Mouse (Mus musculus) kidney, adult 2 months (tissue): Measurements from ENCODE around the gene Csrp1. TPM values are rescaled to one million over a fixed set of nuclear protein-coding genes. Genes with fewer than 3 reads are reported as not detected.

Experiments
- DNase-seq: peaks from one replicate; pipeline ENCODE4 v3.0.0; 2021
- H3K27ac ChIP-seq: fragments of 200-500 bp; 2 replicates; pipeline ENCODE4 v1.5.1; 2012; ENCODE audit warnings: low read depth, low read length, control low read depth, inconsistent platforms; ENCODE audit not compliant: insufficient read depth
- H3K27me3 ChIP-seq: fragments of 200-500 bp; replicated peaks from 2 replicates; pipeline ENCODE4 v1.6.1; 2012; ENCODE audit warnings: mild to moderate bottlenecking, moderate library complexity, low read length, inconsistent platforms; ENCODE audit not compliant: control insufficient read depth, insufficient read depth
- H3K36me3 ChIP-seq: fragments of 200-500 bp; 2 replicates; pipeline ENCODE4 v1.6.1; 2012; ENCODE audit warnings: mild to moderate bottlenecking, moderate library complexity, low read length, inconsistent platforms; ENCODE audit not compliant: control insufficient read depth, insufficient read depth
- H3K4me1 ChIP-seq: fragments of 200-500 bp; 2 replicates; pipeline ENCODE4 v1.6.1; 2011; ENCODE audit warnings: low read length; ENCODE audit not compliant: control insufficient read depth, insufficient read depth
- H3K4me3 ChIP-seq: fragments of 200-500 bp; 2 replicates; pipeline ENCODE4 v1.5.1; 2011; ENCODE audit warnings: mild to moderate bottlenecking, low read depth, low read length, control low read depth; ENCODE audit not compliant: insufficient read depth
- CTCF ChIP-seq: fragments of 200-500 bp; conservative IDR thresholded peaks from 2 replicates; pipeline ENCODE4 v1.5.1; 2011; ENCODE audit warnings: low read depth, mild to moderate bottlenecking, control low read depth, low read length, moderate library complexity, mixed read lengths; ENCODE audit not compliant: insufficient read depth, insufficient read length
- POLR2A ChIP-seq: fragments of 200-500 bp; IDR thresholded peaks from one replicate; pipeline ENCODE4 v1.6.1; 2011; ENCODE audit warnings: low read depth, low read length, control low read depth
- WGBS: fragments of 180-500 bp; shearing (Covaris S2); methylation state at CpG from one replicate; pipeline ENCODE4 v1.1.7; 2018; 5-methylcytosine and 5-hydroxymethylcytosine counted together
- polyA plus RNA-seq: library from polyadenylated mRNA; depleted of rRNA; stranded (reverse); fragments of >200 nt; gene quantifications from 2 replicates; pipeline ENCODE4 v1.2.3, GENCODE M21; 2012

The Csrp1 gene
- polyA plus RNA-seq, 1 experiment, result 122 TPM

GRCm38 (mm10) chr1:135724134-135724533 lies 4.3 kb downstream of the Csrp1 start:
- H3K36me3 ChIP-seq, result no peaks in the 10 kb centered on the region
- no peak for DNase-seq
- no peaks in the 10 kb centered on the region for H3K27me3 ChIP-seq
- 74% methylated on average over 4 of the region's 4 CpGs for WGBS
- H3K27ac ChIP-seq, result no peak overlapping the region
- H3K4me1 ChIP-seq, result peaks cover 7% of the 10 kb centered on the region
- TF ChIP-seq POLR2A (no peak), CTCF (no peak)
- no peak overlapping the region for H3K4me3 ChIP-seq

- no peak for DNase-seq
- Histone ChIP-seq H3K36me3 (no peaks in the 10 kb centered on the region), H3K4me3 (no peak overlapping the region), H3K4me1 (no peaks in the 10 kb centered on the region), H3K27ac (no peak overlapping the region), H3K27me3 (no peaks in the 10 kb centered on the region)
- TF ChIP-seq CTCF (no peak), POLR2A (no peak)
- WGBS, result 97% methylated on average over 6 of the region's 6 CpGs
Observed at GRCm38 (mm10) chr1:135725324-135725723, 5.5 kb downstream of the Csrp1 start.

- no peaks in the 10 kb centered on the region for H3K36me3 ChIP-seq
- no peak overlapping the region for H3K4me3 ChIP-seq
- H3K27me3 ChIP-seq, result no peaks in the 10 kb centered on the region
- TF ChIP-seq CTCF (no peak), POLR2A (no peak)
- peak; percentile 78 for DNase-seq
- no peak overlapping the region for H3K27ac ChIP-seq
- H3K4me1 ChIP-seq, result no peaks in the 10 kb centered on the region
- WGBS, result 52% methylated on average over 7 of the region's 7 CpGs
Observed at GRCm38 (mm10) chr1:135725936-135726335, 6.1 kb downstream of the Csrp1 start.

- H3K4me1 ChIP-seq, result peaks cover 2% of the 10 kb centered on the region
- H3K4me3 ChIP-seq, result peak overlapping the region; percentile 62
- no peaks in the 10 kb centered on the region for H3K36me3 ChIP-seq
- TF ChIP-seq POLR2A (peak; percentile 80), CTCF (no peak)
- no peaks in the 10 kb centered on the region for H3K27me3 ChIP-seq
- WGBS, result 2% methylated on average over 35 of the region's 35 CpGs
- H3K27ac ChIP-seq, result peak overlapping the region; percentile 83
- DNase-seq, result peak; percentile 91
Observed at GRCm38 (mm10) chr1:135728631-135729366, 8.9 kb downstream of the Csrp1 start.

GRCm38 (mm10) chr1:135729367-135729713 lies 9.5 kb downstream of the Csrp1 start:
- Histone ChIP-seq H3K4me1 (peaks cover 3% of the 10 kb centered on the region), H3K27ac (peak overlapping the region; percentile 83), H3K27me3 (no peaks in the 10 kb centered on the region), H3K4me3 (peak overlapping the region; percentile 62), H3K36me3 (no peaks in the 10 kb centered on the region)
- 1% methylated on average over 11 of the region's 11 CpGs for WGBS
- no peak for DNase-seq
- no peak for TF ChIP-seq POLR2A
- no peak for TF ChIP-seq CTCF

GRCm38 (mm10) chr1:135729821-135730220 lies 10.0 kb downstream of the Csrp1 start:
- 42% methylated on average over 4 of the region's 4 CpGs for WGBS
- DNase-seq, result no peak
- Histone ChIP-seq H3K4me1 (peaks cover 6% of the 10 kb centered on the region), H3K27me3 (no peaks in the 10 kb centered on the region), H3K4me3 (peak overlapping the region; percentile 62), H3K36me3 (no peaks in the 10 kb centered on the region), H3K27ac (peak overlapping the region; percentile 83; the same call in 1 of the 2 replicates)
- TF ChIP-seq CTCF (no peak), POLR2A (no peak)

- peak; percentile 43 for DNase-seq
- Histone ChIP-seq H3K36me3 (no peaks in the 10 kb centered on the region), H3K4me1 (peaks cover 11% of the 10 kb centered on the region), H3K4me3 (peak overlapping the region; percentile 23), H3K27ac (peak overlapping the region; percentile 49), H3K27me3 (no peaks in the 10 kb centered on the region)
- no peak for TF ChIP-seq CTCF
- TF ChIP-seq POLR2A, result no peak
- 35% methylated on average over 3 of the region's 3 CpGs for WGBS
Observed at GRCm38 (mm10) chr1:135730296-135730695, 10.4 kb downstream of the Csrp1 start.
